Mouse (Mus musculus) stomach, postnatal 0 days (tissue): ENCODE results near the gene Inava. TPM values are rescaled to one million over a fixed set of nuclear protein-coding genes. Genes with fewer than 3 reads are reported as not detected.

Source experiments
- ATAC-seq: fragments of 200-750 bp; cut with Nextera tagmentation; 2 replicates; pipeline ENCODE4 v1.8.0; 2017; ENCODE audit not compliant: low FRiP score, low TSS enrichment
- DNase-seq: peaks from one replicate; pipeline ENCODE4 v3.0.0-alpha.2; 2016; ENCODE audit warnings: low spot score
- H3K27ac ChIP-seq: fragments of 300-500 bp; sonication (generic); replicated peaks from 2 replicates; pipeline ENCODE4 v1.5.1; 2014; ENCODE audit warnings: mild to moderate bottlenecking, control low read depth
- H3K27me3 ChIP-seq: fragments of 300-500 bp; sonication (generic); 2 replicates; pipeline ENCODE4 v1.6.1; 2014; ENCODE audit warnings: low read length; ENCODE audit not compliant: control insufficient read depth, insufficient read depth
- H3K36me3 ChIP-seq: fragments of 300-500 bp; sonication (generic); 2 replicates; pipeline ENCODE4 v1.6.1; 2014; ENCODE audit warnings: low read length, mixed read lengths; ENCODE audit not compliant: control insufficient read depth, insufficient read depth
- H3K4me1 ChIP-seq: fragments of 300-500 bp; sonication (generic); replicated peaks from 2 replicates; pipeline ENCODE4 v1.6.1; 2014; ENCODE audit warnings: antibody characterized with exemption; ENCODE audit not compliant: control insufficient read depth, insufficient read depth
- H3K4me2 ChIP-seq: fragments of 300-500 bp; sonication (generic); replicated peaks from 2 replicates; pipeline ENCODE4 v1.6.1; 2014; ENCODE audit warnings: low read depth, mild to moderate bottlenecking, control low read depth, moderate library complexity
- H3K4me3 ChIP-seq: fragments of 300-500 bp; sonication (generic); 2 replicates; pipeline ENCODE4 v1.5.1; 2014; ENCODE audit warnings: low read depth, low read length, control low read depth
- H3K9ac ChIP-seq: fragments of 300-500 bp; sonication (generic); 2 replicates; pipeline ENCODE4 v1.6.1; 2014; ENCODE audit warnings: mild to moderate bottlenecking, low read length, control low read depth, mixed read lengths
- H3K9me3 ChIP-seq: fragments of 300-500 bp; sonication (generic); 2 replicates; pipeline ENCODE4 v1.6.1; 2016; ENCODE audit warnings: low read length; ENCODE audit not compliant: control insufficient read depth
- CTCF ChIP-seq: IDR thresholded peaks from 2 replicates; pipeline ENCODE4 v1.5.1; 2016; ENCODE audit warnings: antibody characterized with exemption, low read depth, mild to moderate bottlenecking, moderate library complexity
- EP300 ChIP-seq: optimal IDR thresholded peaks from 2 replicates; pipeline ENCODE3; 2016; ENCODE audit warnings: antibody characterized with exemption
- WGBS: fragments of 180-500 bp; shearing (Covaris S2); extraction: QIAGEN DNeasy Blood & Tissue Kit; methylation state at CpG from one replicate; pipeline ENCODE4 v1.1.7; 2014; 5-methylcytosine and 5-hydroxymethylcytosine counted together
- polyA plus RNA-seq: library from polyadenylated mRNA; unstranded; fragments of >200 nt; fragmentation: Nextera tagmentation; extraction: Ambion mirVana; gene quantifications from 2 replicates; pipeline ENCODE4 v1.2.1, GENCODE M21; 2015

Gene Inava
- polyA plus RNA-seq, 1 experiment from 2014 or later = 32.0 TPM

DNA sequence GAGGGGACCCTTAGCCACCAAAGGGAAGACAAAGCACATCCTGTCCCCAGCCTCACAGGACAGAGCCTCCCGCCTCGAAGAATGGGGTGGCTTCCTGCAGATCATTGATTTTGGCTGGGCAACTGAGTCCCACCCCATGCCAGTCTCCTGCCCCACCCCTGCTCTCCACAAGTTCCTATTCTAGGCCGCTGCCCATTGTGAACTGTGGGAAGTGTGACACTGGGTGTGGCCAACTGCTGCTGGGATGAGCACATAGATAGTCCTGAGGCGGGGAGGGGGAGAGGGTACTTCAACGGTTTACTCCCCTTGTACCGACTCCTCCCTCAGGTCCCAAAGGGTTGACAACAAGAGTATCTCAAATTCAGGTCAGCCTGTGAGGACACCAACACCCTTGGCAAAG is 55.3 kb downstream of the Inava start:
- H3K27ac ChIP-seq = no peak overlapping the region
- no peak overlapping the region for H3K9ac ChIP-seq
- no peaks in the 10 kb centered on the region for H3K9me3 ChIP-seq
- DNase-seq (no peak), ATAC-seq (no peak)
- 53% methylated on average over 6 of the region's 6 CpGs for WGBS
- no peaks in the 10 kb centered on the region for H3K27me3 ChIP-seq
- H3K4me3 ChIP-seq = no peak overlapping the region
- no peaks in the 10 kb centered on the region for H3K4me1 ChIP-seq
- H3K36me3 ChIP-seq = no peaks in the 10 kb centered on the region
- no peak for TF ChIP-seq EP300
- TF ChIP-seq CTCF = no peak
- H3K4me2 ChIP-seq = no peak overlapping the region

DNA sequence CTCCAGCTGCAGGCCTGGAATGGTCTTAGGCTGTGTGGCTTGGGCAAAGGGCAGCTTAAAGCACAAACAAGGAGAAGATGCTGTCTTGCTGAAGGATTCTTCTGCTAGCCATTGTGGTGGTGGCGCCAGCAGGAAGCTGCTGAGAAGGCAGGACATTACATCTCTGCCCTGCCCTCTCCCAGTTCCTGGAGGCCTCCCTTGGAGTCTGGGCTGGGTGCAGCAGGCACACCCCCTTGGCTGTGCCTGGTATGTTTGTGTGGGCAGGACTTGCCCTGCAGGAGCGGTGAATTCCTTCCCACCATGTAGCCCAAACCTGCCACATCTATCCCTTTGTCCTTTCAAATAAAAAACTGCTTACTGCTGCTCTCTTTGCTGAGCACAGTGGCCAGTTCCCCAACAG is 57.0 kb downstream of the Inava start:
- DNase-seq (peak; percentile 83), ATAC-seq (peak; percentile 78)
- Histone ChIP-seq H3K27ac (peak overlapping the region; percentile 58; the same call in 1 of the 2 replicates), H3K36me3 (no peaks in the 10 kb centered on the region), H3K27me3 (no peaks in the 10 kb centered on the region), H3K9me3 (no peaks in the 10 kb centered on the region), H3K4me1 (no peaks in the 10 kb centered on the region), H3K4me3 (no peak overlapping the region), H3K4me2 (no peak overlapping the region), H3K9ac (no peak overlapping the region)
- TF ChIP-seq CTCF (peak; percentile 25; the same call in 1 of the 2 replicates), EP300 (no peak)
- 48% methylated on average over 2 of the region's 2 CpGs for WGBS

DNA sequence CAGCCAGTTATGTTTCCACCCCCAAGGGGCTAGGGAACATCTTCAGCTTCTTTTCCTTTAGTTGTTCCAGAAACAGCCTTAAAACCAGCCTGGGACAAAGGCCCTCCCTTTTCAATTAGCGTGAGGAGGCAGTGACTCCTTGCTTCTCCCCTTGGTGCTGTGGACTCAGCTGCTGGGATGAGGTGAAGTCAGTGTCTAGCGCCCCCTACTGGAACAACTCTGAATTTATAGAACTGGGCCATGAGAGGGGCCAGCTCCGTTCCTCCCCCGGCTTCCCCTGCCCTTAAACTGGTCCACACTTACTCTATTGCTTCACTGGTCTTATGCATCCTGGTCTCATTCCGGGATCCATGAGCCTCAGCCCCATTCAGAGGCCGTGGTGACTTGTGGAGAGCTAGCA is 58.9 kb downstream of the Inava start:
- ATAC-seq (no peak; the same call in 1 of the 2 replicates), DNase-seq (peak; percentile 63)
- Histone ChIP-seq H3K27ac (no peak overlapping the region), H3K9ac (no peak overlapping the region), H3K9me3 (no peaks in the 10 kb centered on the region), H3K4me1 (no peaks in the 10 kb centered on the region), H3K4me2 (no peak overlapping the region), H3K4me3 (no peak overlapping the region), H3K36me3 (no peaks in the 10 kb centered on the region), H3K27me3 (no peaks in the 10 kb centered on the region)
- TF ChIP-seq EP300 (no peak), CTCF (peak; percentile 77)
- WGBS = 44% methylated on average over 6 of the region's 6 CpGs

DNA sequence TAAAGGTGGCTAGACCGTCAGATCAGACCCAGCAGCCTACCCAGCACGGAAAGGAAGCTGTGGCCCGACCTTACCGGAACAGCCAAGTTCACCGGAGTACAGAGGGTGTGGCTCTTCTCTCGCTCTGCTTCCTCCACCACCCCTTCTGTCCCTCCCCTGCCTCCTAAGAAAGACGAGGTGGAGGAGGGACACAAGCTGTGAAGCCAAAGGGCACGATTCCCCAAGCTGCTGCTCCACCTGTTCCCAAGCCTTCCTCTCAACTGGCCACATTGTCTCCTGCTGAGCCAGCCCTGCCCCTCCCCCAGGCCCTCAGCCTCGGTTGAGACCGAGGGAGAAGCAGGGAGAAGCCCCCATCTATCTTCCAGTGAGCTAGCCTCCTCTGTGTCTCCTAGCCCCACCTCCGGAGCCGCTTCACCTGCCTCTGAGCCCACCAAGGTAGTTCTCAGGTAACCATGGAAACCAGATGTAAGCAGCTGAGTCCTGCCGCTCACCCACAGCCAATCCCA is 59.9 kb downstream of the Inava start:
- no peaks in the 10 kb centered on the region for H3K4me1 ChIP-seq
- H3K27me3 ChIP-seq = no peaks in the 10 kb centered on the region
- H3K4me3 ChIP-seq = no peak overlapping the region; the same call in 1 of the 2 replicates
- H3K36me3 ChIP-seq = no peaks in the 10 kb centered on the region
- WGBS = 23% methylated on average over 13 of the region's 13 CpGs
- H3K9me3 ChIP-seq = no peaks in the 10 kb centered on the region
- peak overlapping the region; percentile 41; the same call in 1 of the 2 replicates for H3K9ac ChIP-seq
- H3K4me2 ChIP-seq = peak overlapping the region; percentile 40
- TF ChIP-seq CTCF = no peak; the same call in 1 of the 2 replicates
- no peak for TF ChIP-seq EP300
- H3K27ac ChIP-seq = peak overlapping the region; percentile 63
- ATAC-seq (peak; percentile 68), DNase-seq (peak; percentile 78)

DNA sequence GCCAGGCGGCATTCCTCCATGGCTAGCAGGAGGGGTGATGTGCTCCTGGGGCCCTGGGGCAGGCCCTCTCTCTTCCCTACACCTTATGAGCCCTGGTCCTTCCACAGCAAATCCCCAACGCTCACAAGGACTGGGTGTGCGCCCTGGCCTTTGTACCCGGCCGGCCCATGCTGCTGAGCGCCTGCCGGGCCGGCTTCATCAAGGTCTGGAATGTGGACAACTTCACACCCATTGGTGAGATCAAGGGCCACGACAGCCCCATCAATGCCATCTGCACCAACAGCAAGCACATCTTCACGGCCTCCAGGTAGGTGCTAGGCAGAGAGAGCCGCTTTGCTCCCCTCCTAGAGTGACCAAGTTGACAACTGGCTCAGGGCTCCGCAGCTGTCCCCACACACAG is 61.4 kb downstream of the Inava start:
- Histone ChIP-seq H3K9me3 (no peaks in the 10 kb centered on the region), H3K9ac (no peak overlapping the region), H3K36me3 (no peaks in the 10 kb centered on the region), H3K4me1 (no peaks in the 10 kb centered on the region), H3K27me3 (no peaks in the 10 kb centered on the region), H3K4me2 (no peak overlapping the region), H3K27ac (no peak overlapping the region; the same call in 1 of the 2 replicates), H3K4me3 (no peak overlapping the region)
- WGBS = 54% methylated on average over 12 of the region's 12 CpGs
- DNase-seq (peak; percentile 76), ATAC-seq (peak; percentile 33)
- TF ChIP-seq CTCF (no peak), EP300 (no peak)

DNA sequence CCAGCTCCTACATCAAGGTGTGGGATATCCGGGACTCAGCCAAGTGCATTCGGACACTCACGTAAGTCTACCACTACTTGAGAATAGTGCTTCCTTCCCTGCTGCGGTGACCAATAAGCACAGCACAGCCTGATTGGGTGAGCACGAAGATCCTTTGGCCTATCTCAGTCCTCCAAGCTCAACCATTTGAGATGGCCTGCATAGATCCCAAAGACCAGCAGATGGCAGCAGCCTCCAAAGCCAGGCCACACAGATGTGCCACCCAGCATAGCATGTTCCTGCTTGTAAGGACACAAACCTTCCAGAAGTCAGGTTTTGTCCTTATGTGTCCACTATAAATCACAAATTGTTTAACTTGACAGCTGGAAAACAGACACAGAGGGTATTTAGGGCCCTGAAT is 64.0 kb downstream of the Inava start:
- H3K4me2 ChIP-seq = no peak overlapping the region
- ATAC-seq (peak; percentile 72), DNase-seq (peak; percentile 83)
- no peaks in the 10 kb centered on the region for H3K27me3 ChIP-seq
- WGBS = 10% methylated on average over 5 of the region's 5 CpGs
- H3K4me1 ChIP-seq = no peaks in the 10 kb centered on the region
- TF ChIP-seq CTCF (peak; percentile 99), EP300 (no peak)
- H3K27ac ChIP-seq = no peak overlapping the region
- H3K9ac ChIP-seq = no peak overlapping the region
- H3K9me3 ChIP-seq = no peaks in the 10 kb centered on the region
- H3K4me3 ChIP-seq = no peak overlapping the region
- H3K36me3 ChIP-seq = no peaks in the 10 kb centered on the region
